Mouse (Mus musculus): ENCODE results near the gene Ung. TPM values are rescaled to one million over a fixed set of nuclear protein-coding genes. Genes with fewer than 3 reads are reported as not detected.

Ung gene
- polyA plus RNA-seq, 1 experiment from 2014 or later: 41.8 TPM

DNA sequence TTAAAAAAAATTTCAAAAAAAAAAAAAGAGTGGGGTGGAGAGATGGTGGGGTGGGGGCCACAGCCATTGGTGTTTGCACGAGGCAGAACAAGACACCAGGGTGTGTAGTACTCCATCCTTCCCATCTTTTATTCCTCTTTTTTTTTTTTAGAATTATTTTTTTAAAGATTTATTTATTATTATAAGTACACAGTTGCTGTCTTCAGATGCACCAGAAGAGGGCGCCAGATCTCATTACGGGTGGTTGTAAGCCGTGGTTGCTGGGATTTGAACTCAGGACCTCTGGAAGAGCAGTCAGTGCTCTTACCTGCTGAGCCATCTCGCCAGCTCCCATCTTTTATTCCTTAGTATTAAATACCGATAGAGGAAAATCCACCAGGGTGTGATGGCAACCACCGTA, 43.3 kb downstream of the Ung start:
- whole genome bisulfite sequencing: 57% methylated on average over 7 of the region's 7 CpGs
- Histone ChIP-seq H3K4me3 (ENCODE audit: low read depth, low read length) (no peak overlapping the region), H3K9me3 (ENCODE audit: control insufficient read depth, low read length) (no peaks in the 10 kb centered on the region), H3K27me3 (replicated peaks; ENCODE audit: control insufficient read depth, insufficient read depth, low read length) (no peaks in the 10 kb centered on the region), H3K4me2 (no peak overlapping the region), H3K9ac (ENCODE audit: low read depth, low read length) (no peak overlapping the region), H3K36me3 (ENCODE audit: control insufficient read depth, insufficient read depth, low read length) (no peaks in the 10 kb centered on the region), H3K4me1 (replicated peaks; ENCODE audit: control insufficient read depth, insufficient read depth, low read length) (peaks cover 11% of the 10 kb centered on the region), H3K27ac (ENCODE audit: low read depth, low read length) (no peak overlapping the region)
- DNase-seq (ENCODE audit: low spot score) (no peak), ATAC-seq (replicated peaks; ENCODE audit: low FRiP score) (no peak)

DNA sequence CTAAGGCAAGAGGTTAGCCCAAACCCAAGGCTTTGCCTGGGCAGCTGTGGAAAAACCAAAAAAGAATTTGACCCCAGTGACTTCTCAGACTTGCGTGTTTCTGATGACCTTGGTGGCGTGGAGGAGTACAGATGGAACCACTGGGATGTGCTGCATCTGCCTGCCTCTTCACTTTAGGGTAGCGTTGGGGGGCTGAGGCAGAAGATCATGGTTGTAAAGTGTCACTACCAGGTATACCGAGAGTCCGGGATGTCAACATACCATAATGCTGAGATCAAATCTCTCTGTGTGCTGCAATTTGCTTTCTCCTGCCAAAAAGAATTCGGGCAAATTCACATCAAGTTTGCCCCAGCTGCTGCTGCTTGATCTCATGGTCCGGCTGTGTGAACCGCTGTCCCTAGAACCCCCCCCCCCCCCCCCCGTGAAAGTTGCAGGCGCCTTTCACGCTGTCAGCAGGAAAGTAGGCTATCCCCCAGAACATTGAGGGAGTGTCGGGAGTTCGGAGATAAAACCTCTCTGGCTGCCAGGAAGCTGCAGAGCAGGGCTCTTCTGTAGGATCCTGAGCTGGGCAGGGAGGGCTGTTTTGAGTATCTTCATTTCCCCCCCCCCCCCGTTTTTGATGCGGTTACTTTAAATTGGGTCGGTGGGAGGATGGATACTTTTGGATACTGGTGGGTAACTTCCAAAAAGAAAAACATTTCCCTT, 43.8 kb downstream of the Ung start:
- peak overlapping the region; percentile 20; the same call in 1 of the 2 replicates for H3K4me3 ChIP-seq (ENCODE audit: low read depth, low read length)
- H3K36me3 ChIP-seq (ENCODE audit: control insufficient read depth, insufficient read depth, low read length): no peaks in the 10 kb centered on the region
- 22% methylated on average over 16 of the region's 16 CpGs for WGBS
- no peak overlapping the region for H3K9ac ChIP-seq (ENCODE audit: low read depth, low read length)
- no peaks in the 10 kb centered on the region for H3K27me3 ChIP-seq (replicated peaks; ENCODE audit: control insufficient read depth, insufficient read depth, low read length)
- peaks cover 11% of the 10 kb centered on the region for H3K4me1 ChIP-seq (replicated peaks; ENCODE audit: control insufficient read depth, insufficient read depth, low read length)
- no peak for DNase-seq (ENCODE audit: low spot score)
- no peak overlapping the region for H3K27ac ChIP-seq (ENCODE audit: low read depth, low read length)
- ATAC-seq (replicated peaks; ENCODE audit: low FRiP score): no peak
- peak overlapping the region; percentile 81 for H3K4me2 ChIP-seq
- H3K9me3 ChIP-seq (ENCODE audit: control insufficient read depth, low read length): no peaks in the 10 kb centered on the region

- ATAC-seq (replicated peaks; ENCODE audit: low FRiP score): no peak
- DNase-seq (ENCODE audit: low spot score): peak; percentile 64
- Histone ChIP-seq H3K9me3 (ENCODE audit: control insufficient read depth, low read length) (no peaks in the 10 kb centered on the region), H3K36me3 (ENCODE audit: control insufficient read depth, insufficient read depth, low read length) (no peaks in the 10 kb centered on the region), H3K4me2 (peak overlapping the region; percentile 81), H3K4me3 (ENCODE audit: low read depth, low read length) (peak overlapping the region; percentile 20; the same call in 1 of the 2 replicates), H3K27ac (ENCODE audit: low read depth, low read length) (no peak overlapping the region), H3K27me3 (replicated peaks; ENCODE audit: control insufficient read depth, insufficient read depth, low read length) (no peaks in the 10 kb centered on the region), H3K4me1 (replicated peaks; ENCODE audit: control insufficient read depth, insufficient read depth, low read length) (peaks cover 11% of the 10 kb centered on the region), H3K9ac (ENCODE audit: low read depth, low read length) (0 out of 2 replicates have a peak overlapping the region, but pooled peaks have one; percentile 8)
- 11% methylated on average over 16 of the region's 16 CpGs for WGBS
Observed at GRCm38 (mm10) chr5:114174639-114175038, 44.5 kb downstream of the Ung start.

GRCm38 (mm10) chr5:114175596-114176171, 45.5 kb downstream of the Ung start:
- peaks cover 11% of the 10 kb centered on the region for H3K4me1 ChIP-seq (replicated peaks; ENCODE audit: control insufficient read depth, insufficient read depth, low read length)
- peak overlapping the region; percentile 50 for H3K9ac ChIP-seq (ENCODE audit: low read depth, low read length)
- H3K4me3 ChIP-seq (ENCODE audit: low read depth, low read length): peak overlapping the region; percentile 61
- peak; percentile 98 for ATAC-seq (replicated peaks; ENCODE audit: low FRiP score)
- no peaks in the 10 kb centered on the region for H3K9me3 ChIP-seq (ENCODE audit: control insufficient read depth, low read length)
- H3K36me3 ChIP-seq (ENCODE audit: control insufficient read depth, insufficient read depth, low read length): no peaks in the 10 kb centered on the region
- under 1% methylated on average over 26 of the region's 26 CpGs for WGBS
- no peaks in the 10 kb centered on the region for H3K27me3 ChIP-seq (replicated peaks; ENCODE audit: control insufficient read depth, insufficient read depth, low read length)
- H3K27ac ChIP-seq (ENCODE audit: low read depth, low read length): peak overlapping the region; percentile 28; the same call in 1 of the 2 replicates
- H3K4me2 ChIP-seq: peak overlapping the region; percentile 81
- peak; percentile 99 for DNase-seq (ENCODE audit: low spot score)

- no peak overlapping the region for H3K27ac ChIP-seq (ENCODE audit: low read depth, low read length)
- no peaks in the 10 kb centered on the region for H3K9me3 ChIP-seq (ENCODE audit: control insufficient read depth, low read length)
- H3K4me1 ChIP-seq (replicated peaks; ENCODE audit: control insufficient read depth, insufficient read depth, low read length): peaks cover 11% of the 10 kb centered on the region
- ATAC-seq (replicated peaks; ENCODE audit: low FRiP score) (no peak), DNase-seq (ENCODE audit: low spot score) (no peak)
- H3K4me3 ChIP-seq (ENCODE audit: low read depth, low read length): peak overlapping the region; percentile 61
- H3K27me3 ChIP-seq (replicated peaks; ENCODE audit: control insufficient read depth, insufficient read depth, low read length): no peaks in the 10 kb centered on the region
- 55% methylated on average over 8 of the region's 8 CpGs for WGBS
- peak overlapping the region; percentile 81 for H3K4me2 ChIP-seq
- no peaks in the 10 kb centered on the region for H3K36me3 ChIP-seq (ENCODE audit: control insufficient read depth, insufficient read depth, low read length)
- peak overlapping the region; percentile 50; the same call in 1 of the 2 replicates for H3K9ac ChIP-seq (ENCODE audit: low read depth, low read length)
Observed at GRCm38 (mm10) chr5:114176548-114177400, 46.6 kb downstream of the Ung start.

GRCm38 (mm10) chr5:114177966-114178719, 48.0 kb downstream of the Ung start:
- Histone ChIP-seq H3K4me2 (no peak overlapping the region), H3K9me3 (ENCODE audit: control insufficient read depth, low read length) (no peaks in the 10 kb centered on the region), H3K27me3 (replicated peaks; ENCODE audit: control insufficient read depth, insufficient read depth, low read length) (no peaks in the 10 kb centered on the region), H3K36me3 (ENCODE audit: control insufficient read depth, insufficient read depth, low read length) (no peaks in the 10 kb centered on the region), H3K4me1 (replicated peaks; ENCODE audit: control insufficient read depth, insufficient read depth, low read length) (peaks cover 5% of the 10 kb centered on the region), H3K4me3 (ENCODE audit: low read depth, low read length) (no peak overlapping the region), H3K27ac (ENCODE audit: low read depth, low read length) (no peak overlapping the region), H3K9ac (ENCODE audit: low read depth, low read length) (no peak overlapping the region)
- DNase-seq (ENCODE audit: low spot score) (no peak), ATAC-seq (replicated peaks; ENCODE audit: low FRiP score) (no peak)
- 87% methylated on average over 4 of the region's 4 CpGs for WGBS

DNA sequence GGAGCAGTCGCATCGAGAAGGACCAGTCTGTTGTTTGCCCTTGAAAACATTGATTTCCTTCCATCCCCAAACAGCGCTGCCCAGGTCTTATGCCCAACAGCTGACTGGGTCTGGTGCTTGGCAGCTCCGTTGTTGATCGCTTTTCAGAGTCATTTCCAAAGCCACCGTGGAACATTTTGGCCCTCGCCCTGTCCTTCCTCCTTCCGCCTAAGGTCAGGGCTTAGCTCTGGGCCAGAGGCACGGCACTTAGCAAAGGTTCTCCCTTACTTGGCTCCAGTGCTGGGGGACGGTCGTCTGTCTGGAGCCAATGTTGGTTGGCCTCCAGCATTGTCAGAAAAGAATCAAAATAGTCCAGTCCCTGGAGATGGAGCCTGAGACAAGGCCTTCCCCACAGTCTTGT, 49.4 kb downstream of the Ung start:
- Histone ChIP-seq H3K4me2 (no peak overlapping the region), H3K27ac (ENCODE audit: low read depth, low read length) (no peak overlapping the region), H3K36me3 (ENCODE audit: control insufficient read depth, insufficient read depth, low read length) (no peaks in the 10 kb centered on the region), H3K9me3 (ENCODE audit: control insufficient read depth, low read length) (no peaks in the 10 kb centered on the region), H3K27me3 (replicated peaks; ENCODE audit: control insufficient read depth, insufficient read depth, low read length) (no peaks in the 10 kb centered on the region), H3K4me3 (ENCODE audit: low read depth, low read length) (no peak overlapping the region), H3K4me1 (replicated peaks; ENCODE audit: control insufficient read depth, insufficient read depth, low read length) (peaks cover 4% of the 10 kb centered on the region), H3K9ac (ENCODE audit: low read depth, low read length) (no peak overlapping the region)
- DNase-seq (ENCODE audit: low spot score) (no peak), ATAC-seq (replicated peaks; ENCODE audit: low FRiP score) (no peak)
- 81% methylated on average over 11 of the region's 11 CpGs for WGBS

DNA sequence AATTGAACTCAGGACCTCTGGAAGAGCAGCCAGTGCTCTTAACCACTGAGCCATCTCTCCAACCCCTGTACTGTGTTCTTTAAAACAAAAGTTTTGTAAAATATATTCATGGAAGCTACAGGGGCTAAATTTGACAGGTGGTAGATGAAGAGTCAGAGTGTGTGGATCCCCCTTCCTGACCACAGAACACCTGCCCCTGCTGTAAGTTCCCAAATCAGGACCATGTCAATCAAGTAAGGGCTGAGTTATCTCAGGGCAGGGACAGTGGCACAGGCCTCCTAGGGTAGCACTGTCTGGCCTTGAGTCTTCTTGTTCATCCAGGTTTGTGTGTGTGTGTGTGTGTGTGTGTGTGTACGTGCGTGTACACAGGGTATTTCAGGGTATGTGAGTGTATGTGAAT, 53.3 kb downstream of the Ung start:
- ATAC-seq (replicated peaks; ENCODE audit: low FRiP score) (no peak), DNase-seq (ENCODE audit: low spot score) (no peak)
- H3K27ac ChIP-seq (ENCODE audit: low read depth, low read length): no peak overlapping the region
- no peaks in the 10 kb centered on the region for H3K9me3 ChIP-seq (ENCODE audit: control insufficient read depth, low read length)
- 84% methylated on average over 2 of the region's 2 CpGs for WGBS
- no peak overlapping the region for H3K9ac ChIP-seq (ENCODE audit: low read depth, low read length)
- H3K4me1 ChIP-seq (replicated peaks; ENCODE audit: control insufficient read depth, insufficient read depth, low read length): no peaks in the 10 kb centered on the region
- H3K4me3 ChIP-seq (ENCODE audit: low read depth, low read length): no peak overlapping the region
- no peak overlapping the region for H3K4me2 ChIP-seq
- no peaks in the 10 kb centered on the region for H3K27me3 ChIP-seq (replicated peaks; ENCODE audit: control insufficient read depth, insufficient read depth, low read length)
- H3K36me3 ChIP-seq (ENCODE audit: control insufficient read depth, insufficient read depth, low read length): no peaks in the 10 kb centered on the region

All from liver, embryonic 11.5 days (tissue).